Mouse (Mus musculus): Measurements from ENCODE around the gene Mtrr. TPM values are rescaled to one million over a fixed set of nuclear protein-coding genes. Genes with fewer than 3 reads are reported as not detected.
"Not testable (repeated sequence)": the region's sequence is repeated elsewhere in the genome, so short reads cannot be mapped to it uniquely, and the experiment has no call there.

Gene Mtrr
- polyA plus RNA-seq, 1 experiment from 2014 or later = 11.2 TPM

GRCm38 (mm10) chr13:68585441-68585840 lies 3.5 kb upstream of the Mtrr start:
- H3K4me2 ChIP-seq = no peak overlapping the region
- H3K27me3 ChIP-seq = no peaks in the 10 kb centered on the region
- no peak for ATAC-seq (ENCODE audit: low read depth)
- WGBS = 86% methylated on average over 7 of the region's 7 CpGs
- H3K4me3 ChIP-seq = no peak overlapping the region
- no peaks in the 10 kb centered on the region for H3K9me3 ChIP-seq
- H3K9ac ChIP-seq = no peak overlapping the region
- no peak overlapping the region for H3K27ac ChIP-seq (replicated peaks)
- H3K36me3 ChIP-seq = peaks cover 67% of the 10 kb centered on the region
- H3K4me1 ChIP-seq (replicated peaks) = peaks cover 29% of the 10 kb centered on the region

- WGBS = 95% methylated on average over 11 of the region's 11 CpGs
- Histone ChIP-seq H3K36me3 (peaks cover 54% of the 10 kb centered on the region), H3K27ac (replicated peaks) (no peak overlapping the region), H3K4me2 (no peak overlapping the region), H3K9me3 (no peaks in the 10 kb centered on the region), H3K27me3 (no peaks in the 10 kb centered on the region), H3K4me3 (no peak overlapping the region), H3K4me1 (replicated peaks) (peaks cover 31% of the 10 kb centered on the region), H3K9ac (no peak overlapping the region)
- ATAC-seq (ENCODE audit: low read depth) = no peak
Measured at GRCm38 (mm10) chr13:68583961-68584360, 2.0 kb upstream of the Mtrr start.

- Histone ChIP-seq H3K4me1 (replicated peaks) (peaks cover 31% of the 10 kb centered on the region), H3K9ac (peak overlapping the region; percentile 81), H3K27ac (replicated peaks) (peak overlapping the region; percentile 74), H3K4me2 (peak overlapping the region; percentile 89), H3K27me3 (no peaks in the 10 kb centered on the region), H3K9me3 (no peaks in the 10 kb centered on the region), H3K4me3 (peak overlapping the region; percentile 80), H3K36me3 (peaks cover 51% of the 10 kb centered on the region)
- WGBS = under 1% methylated on average over 11 of the region's 11 CpGs
- ATAC-seq (ENCODE audit: low read depth) = peak; percentile 9; the same call in 1 of the 2 replicates
Measured at GRCm38 (mm10) chr13:68582517-68582780, 500 bp upstream of the Mtrr start.

GRCm38 (mm10) chr13:68581086-68581740 lies 736 bp downstream of the Mtrr start:
- Histone ChIP-seq H3K4me3 (peak overlapping the region; percentile 80), H3K36me3 (peaks cover 51% of the 10 kb centered on the region), H3K27me3 (no peaks in the 10 kb centered on the region), H3K9me3 (no peaks in the 10 kb centered on the region), H3K4me2 (peak overlapping the region; percentile 89), H3K27ac (replicated peaks) (peak overlapping the region; percentile 46), H3K4me1 (replicated peaks) (peaks cover 31% of the 10 kb centered on the region), H3K9ac (peak overlapping the region; percentile 71)
- ATAC-seq (ENCODE audit: low read depth) = no peak
- WGBS = 28% methylated on average over 14 of the region's 14 CpGs

- Histone ChIP-seq H3K4me1 (replicated peaks) (peaks cover 23% of the 10 kb centered on the region), H3K4me2 (no peak overlapping the region), H3K36me3 (peaks cover 42% of the 10 kb centered on the region), H3K9me3 (no peaks in the 10 kb centered on the region), H3K9ac (no peak overlapping the region), H3K4me3 (no peak overlapping the region), H3K27ac (replicated peaks) (no peak overlapping the region), H3K27me3 (no peaks in the 10 kb centered on the region)
- ATAC-seq (ENCODE audit: low read depth) = no peak
- WGBS = 94% methylated on average over 7 of the region's 7 CpGs
Measured at GRCm38 (mm10) chr13:68577945-68578344, 4.0 kb downstream of the Mtrr start.

- 72% methylated on average over 4 of the region's 4 CpGs for WGBS
- no peak for ATAC-seq (ENCODE audit: low read depth)
- Histone ChIP-seq H3K27me3 (no peaks in the 10 kb centered on the region), H3K4me1 (replicated peaks) (peaks cover 8% of the 10 kb centered on the region), H3K9ac (no peak overlapping the region), H3K4me2 (no peak overlapping the region), H3K9me3 (no peaks in the 10 kb centered on the region), H3K27ac (replicated peaks) (no peak overlapping the region), H3K4me3 (no peak overlapping the region), H3K36me3 (peaks cover 67% of the 10 kb centered on the region)
Measured at GRCm38 (mm10) chr13:68574398-68574797, 7.6 kb downstream of the Mtrr start.

- peaks cover 64% of the 10 kb centered on the region for H3K36me3 ChIP-seq
- peak; percentile 26; the same call in 1 of the 2 replicates for ATAC-seq (ENCODE audit: low read depth)
- no peak overlapping the region for H3K4me2 ChIP-seq
- peak overlapping the region; percentile 24; the same call in 1 of the 2 replicates for H3K27ac ChIP-seq (replicated peaks)
- no peaks in the 10 kb centered on the region for H3K27me3 ChIP-seq
- WGBS = 50% methylated on average over 10 of the region's 10 CpGs
- H3K4me3 ChIP-seq = no peak overlapping the region
- 0 out of 2 replicates have a peak overlapping the region, but pooled peaks have one; percentile 1 for H3K9ac ChIP-seq
- peaks cover 8% of the 10 kb centered on the region for H3K4me1 ChIP-seq (replicated peaks)
- no peaks in the 10 kb centered on the region for H3K9me3 ChIP-seq
Measured at GRCm38 (mm10) chr13:68572966-68573913, 8.7 kb downstream of the Mtrr start.

GRCm38 (mm10) chr13:68572247-68572646 lies 9.7 kb downstream of the Mtrr start:
- ATAC-seq (ENCODE audit: low read depth) = no peak
- H3K9me3 ChIP-seq = no peaks in the 10 kb centered on the region
- no peak overlapping the region for H3K27ac ChIP-seq (replicated peaks)
- H3K36me3 ChIP-seq = peaks cover 65% of the 10 kb centered on the region
- no peaks in the 10 kb centered on the region for H3K27me3 ChIP-seq
- H3K4me3 ChIP-seq = no peak overlapping the region
- peaks cover 8% of the 10 kb centered on the region for H3K4me1 ChIP-seq (replicated peaks)
- H3K4me2 ChIP-seq = no peak overlapping the region
- 92% methylated on average over 19 of the region's 19 CpGs for WGBS
- no peak overlapping the region for H3K9ac ChIP-seq

GRCm38 (mm10) chr13:68569589-68570336 lies 12.2 kb downstream of the Mtrr start:
- ATAC-seq (ENCODE audit: low read depth) = peak; percentile 74; the same call in 1 of the 2 replicates
- Histone ChIP-seq H3K4me1 (replicated peaks) (peaks cover 8% of the 10 kb centered on the region), H3K9ac (no peak overlapping the region), H3K4me3 (no peak overlapping the region), H3K9me3 (no peaks in the 10 kb centered on the region), H3K27ac (replicated peaks) (no peak overlapping the region), H3K27me3 (no peaks in the 10 kb centered on the region), H3K36me3 (peaks cover 66% of the 10 kb centered on the region), H3K4me2 (no peak overlapping the region)
- WGBS = 70% methylated on average over 17 of the region's 17 CpGs

GRCm38 (mm10) chr13:68568548-68568947 lies 13.4 kb downstream of the Mtrr start:
- peaks cover 8% of the 10 kb centered on the region for H3K4me1 ChIP-seq (replicated peaks)
- H3K27me3 ChIP-seq = no peaks in the 10 kb centered on the region
- peaks cover 75% of the 10 kb centered on the region for H3K36me3 ChIP-seq
- no peak for ATAC-seq (ENCODE audit: low read depth)
- no peak overlapping the region for H3K27ac ChIP-seq (replicated peaks)
- H3K9me3 ChIP-seq = no peaks in the 10 kb centered on the region
- no peak overlapping the region for H3K4me3 ChIP-seq
- no peak overlapping the region for H3K4me2 ChIP-seq
- 91% methylated on average over 11 of the region's 11 CpGs for WGBS
- 0 out of 2 replicates have a peak overlapping the region, but pooled peaks have one; percentile 8 for H3K9ac ChIP-seq

GRCm38 (mm10) chr13:68568110-68568509 lies 13.8 kb downstream of the Mtrr start:
- H3K36me3 ChIP-seq = peaks cover 79% of the 10 kb centered on the region
- no peaks in the 10 kb centered on the region for H3K9me3 ChIP-seq
- no peak overlapping the region for H3K4me3 ChIP-seq
- 94% methylated on average over 9 of the region's 9 CpGs for WGBS
- H3K27ac ChIP-seq (replicated peaks) = no peak overlapping the region
- H3K4me2 ChIP-seq = no peak overlapping the region
- no peak overlapping the region for H3K9ac ChIP-seq
- H3K4me1 ChIP-seq (replicated peaks) = peaks cover 3% of the 10 kb centered on the region; the same call in 1 of the 2 replicates
- no peak for ATAC-seq (ENCODE audit: low read depth)
- H3K27me3 ChIP-seq = no peaks in the 10 kb centered on the region

GRCm38 (mm10) chr13:68553391-68553790 lies 28.6 kb downstream of the Mtrr start:
- H3K4me2 ChIP-seq; H3K9me3 ChIP-seq; H3K36me3 ChIP-seq; H3K27me3 ChIP-seq; H3K4me1 ChIP-seq (replicated peaks); H3K4me3 ChIP-seq; H3K9ac ChIP-seq; H3K27ac ChIP-seq (replicated peaks): not testable (repeated sequence)
- WGBS = 25% methylated on average over 6 of the region's 6 CpGs
- ATAC-seq (ENCODE audit: low read depth) = 0 out of 2 replicates have a peak, but pooled peaks have one; percentile 32

All from neural tube, embryonic 13.5 days (tissue).